Mouse (Mus musculus) embryo, embryonic 10.5 days (tissue): ENCODE measurements at regions not wholly inside any gene's neighbourhood (a gene's known extent, or its start where the extent isn't known, plus 50 kb on each side); places are given as distances from the start of the nearest gene placed in this dataset.

Source experiments
- DNase-seq: peaks from one replicate; pipeline ENCODE4 v3.0.0-alpha.2; 2015; ENCODE audit warnings: low spot score

GRCm38 (mm10) chr10:41018888-41019287 is 53.2 kb downstream of the Gpr6 start:
- DNase-seq = no peak

- DNase-seq = no peak
Measured at GRCm38 (mm10) chr10:41016547-41016946, 55.5 kb downstream of the Gpr6 start.

- peak; percentile 80 for DNase-seq
Measured at GRCm38 (mm10) chr10:41015654-41016053, 56.4 kb downstream of the Gpr6 start.

- no peak for DNase-seq
Measured at GRCm38 (mm10) chr10:41010585-41010984, 61.5 kb downstream of the Gpr6 start.

GRCm38 (mm10) chr10:41007866-41008265 is 64.2 kb downstream of the Gpr6 start:
- no peak for DNase-seq

- no peak for DNase-seq
Measured at GRCm38 (mm10) chr10:41006634-41007033, 65.5 kb downstream of the Gpr6 start.

GRCm38 (mm10) chr10:41005776-41006175 is 66.3 kb downstream of the Gpr6 start:
- DNase-seq = no peak

GRCm38 (mm10) chr10:41004753-41005152 is 67.3 kb downstream of the Gpr6 start:
- DNase-seq = no peak

GRCm38 (mm10) chr10:41004044-41004689 is 67.9 kb downstream of the Gpr6 start:
- DNase-seq = peak; percentile 92

GRCm38 (mm10) chr10:41003197-41003596 is 68.9 kb downstream of the Gpr6 start:
- DNase-seq = no peak

GRCm38 (mm10) chr10:41000965-41001364 is 71.1 kb downstream of the Gpr6 start:
- no peak for DNase-seq

GRCm38 (mm10) chr10:40999486-40999885 is 72.6 kb downstream of the Gpr6 start:
- DNase-seq = no peak

GRCm38 (mm10) chr10:40998799-40999198 is 73.3 kb downstream of the Gpr6 start:
- DNase-seq = no peak

GRCm38 (mm10) chr10:40998330-40998729 is 73.8 kb downstream of the Gpr6 start:
- DNase-seq = no peak

GRCm38 (mm10) chr10:40997606-40998005 is 74.5 kb downstream of the Gpr6 start:
- no peak for DNase-seq
